Mouse (Mus musculus) heart, postnatal 0 days (tissue): ENCODE measurements around the gene Adamts8. TPM values are rescaled to one million over a fixed set of nuclear protein-coding genes. Genes with fewer than 3 reads are reported as not detected.

Experiments used
- ATAC-seq: fragments of 200-750 bp; cut with Nextera tagmentation; 2 replicates; pipeline ENCODE4 v1.8.0; 2017; ENCODE audit warnings: low read depth, moderate number of reproducible peaks, moderate library complexity; ENCODE audit not compliant: insufficient read depth
- DNase-seq: peaks from one replicate; pipeline ENCODE4 v3.0.0-alpha.2; 2016; ENCODE audit warnings: low spot score
- H3K27ac ChIP-seq: fragments of 300-500 bp; sonication (generic); 2 replicates; pipeline ENCODE4 v1.5.1; 2014; ENCODE audit warnings: low read depth, mild to moderate bottlenecking
- H3K27me3 ChIP-seq: fragments of 300-500 bp; sonication (generic); 2 replicates; pipeline ENCODE4 v1.6.1; 2014; ENCODE audit warnings: low read length, mixed read lengths; ENCODE audit not compliant: control insufficient read depth, insufficient read depth
- H3K36me3 ChIP-seq: fragments of 300-500 bp; sonication (generic); replicated peaks from 2 replicates; pipeline ENCODE4 v1.6.1; 2014; ENCODE audit warnings: low read length, mixed read lengths; ENCODE audit not compliant: control insufficient read depth, insufficient read depth
- H3K4me1 ChIP-seq: fragments of 300-500 bp; sonication (generic); 2 replicates; pipeline ENCODE4 v1.6.1; 2014; ENCODE audit warnings: antibody characterized with exemption; ENCODE audit not compliant: control insufficient read depth, insufficient read depth
- H3K4me2 ChIP-seq: fragments of 300-500 bp; sonication (generic); 2 replicates; pipeline ENCODE4 v1.6.1; 2014; ENCODE audit warnings: low read depth, mild to moderate bottlenecking, low read length, moderate library complexity
- H3K4me3 ChIP-seq: fragments of 300-500 bp; sonication (generic); 2 replicates; pipeline ENCODE4 v1.5.1; 2014; ENCODE audit warnings: low read depth, low read length
- H3K9ac ChIP-seq: fragments of 300-500 bp; sonication (generic); replicated peaks from 2 replicates; pipeline ENCODE4 v1.6.1; 2014; ENCODE audit warnings: low read depth, low read length, mixed read lengths
- H3K9me3 ChIP-seq: fragments of 300-500 bp; sonication (generic); replicated peaks from 2 replicates; pipeline ENCODE4 v1.6.1; 2016; ENCODE audit warnings: low read length; ENCODE audit not compliant: control insufficient read depth
- CTCF ChIP-seq: IDR thresholded peaks from 2 replicates; pipeline ENCODE4 v1.5.1; 2016; ENCODE audit warnings: antibody characterized with exemption, control low read depth, low read depth
- EP300 ChIP-seq: IDR thresholded peaks from 2 replicates; pipeline ENCODE4 v1.6.1; 2016; ENCODE audit warnings: antibody characterized with exemption, low read depth
- WGBS: fragments of 180-500 bp; shearing (Covaris S2); extraction: QIAGEN DNeasy Blood & Tissue Kit; methylation state at CpG from one replicate; pipeline ENCODE4 v1.1.7; 2014; 5-methylcytosine and 5-hydroxymethylcytosine counted together
- polyA plus RNA-seq: library from polyadenylated mRNA; unstranded; fragments of >200 nt; fragmentation: Nextera tagmentation; extraction: Ambion mirVana; gene quantifications from 2 replicates; pipeline ENCODE4 v1.2.1, GENCODE M21; 2015
- total RNA-seq: library from RNA; depleted of rRNA; stranded (reverse); fragments of >200 nt; gene quantifications from 2 replicates; pipeline ENCODE4 v1.2.3, GENCODE M21; 2014; ENCODE audit warnings: low replicate concordance

Adamts8 gene
- total and polyA plus RNA-seq, 2 experiments from 2014 or later, result 9.2 to 24.3 TPM

DNA sequence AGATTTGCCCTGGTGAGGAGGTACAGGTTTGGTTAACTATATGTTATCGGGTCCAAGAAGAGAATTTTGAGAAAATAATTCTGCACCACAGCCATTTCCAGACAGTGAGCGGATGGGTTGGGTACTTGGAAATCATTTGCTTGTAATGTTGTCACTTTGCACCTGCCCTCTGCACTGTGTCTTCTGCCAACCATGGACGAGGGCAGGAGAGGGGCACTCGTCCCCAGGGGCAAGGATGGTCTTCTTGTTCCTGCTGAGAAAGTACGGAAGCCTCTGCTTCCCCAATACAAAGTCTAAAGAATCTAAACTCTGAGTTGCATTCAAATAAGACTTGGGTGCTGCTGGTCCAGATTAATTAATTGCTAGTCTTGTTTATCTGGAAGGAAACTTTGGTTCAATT lies 33.4 kb upstream of the Adamts8 start:
- no peak overlapping the region for H3K9ac ChIP-seq
- H3K4me1 ChIP-seq, result no peaks in the 10 kb centered on the region; the same call in 1 of the 2 replicates
- no peak overlapping the region for H3K4me3 ChIP-seq
- WGBS, result 83% methylated on average over 5 of the region's 5 CpGs
- H3K27me3 ChIP-seq, result no peaks in the 10 kb centered on the region
- H3K4me2 ChIP-seq, result no peak overlapping the region
- no peak overlapping the region for H3K27ac ChIP-seq
- peaks cover 13% of the 10 kb centered on the region for H3K36me3 ChIP-seq
- DNase-seq, result no peak
- TF ChIP-seq EP300 (no peak), CTCF (no peak)
- H3K9me3 ChIP-seq, result no peaks in the 10 kb centered on the region
- ATAC-seq, result no peak

DNA sequence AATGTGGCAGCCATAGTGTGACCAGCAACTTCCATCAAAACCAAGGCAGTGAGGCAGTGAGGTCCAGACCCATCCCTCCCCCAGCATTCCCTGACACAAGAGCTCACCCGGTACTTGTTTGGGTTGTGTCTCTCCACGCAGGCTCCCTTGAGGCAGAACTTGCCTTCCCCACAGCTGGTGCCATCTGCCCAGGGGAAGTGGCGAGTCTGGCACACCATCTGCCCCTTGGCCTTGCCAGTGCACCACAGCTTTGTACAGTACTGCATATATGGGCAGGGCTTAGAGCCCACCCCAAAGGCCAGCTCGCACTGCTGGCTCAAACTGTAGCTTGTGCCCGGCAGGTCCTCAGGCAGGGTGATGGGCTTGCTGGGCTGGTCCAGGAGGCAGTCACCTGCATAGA lies 31.9 kb upstream of the Adamts8 start:
- TF ChIP-seq CTCF, result no peak
- TF ChIP-seq EP300, result no peak
- no peak overlapping the region for H3K4me3 ChIP-seq
- no peaks in the 10 kb centered on the region for H3K9me3 ChIP-seq
- no peaks in the 10 kb centered on the region; the same call in 1 of the 2 replicates for H3K4me1 ChIP-seq
- WGBS, result 83% methylated on average over 5 of the region's 5 CpGs
- ATAC-seq (no peak), DNase-seq (no peak)
- H3K4me2 ChIP-seq, result no peak overlapping the region
- H3K27me3 ChIP-seq, result no peaks in the 10 kb centered on the region
- no peak overlapping the region for H3K9ac ChIP-seq
- peaks cover 3% of the 10 kb centered on the region; the same call in 1 of the 2 replicates for H3K36me3 ChIP-seq
- no peak overlapping the region for H3K27ac ChIP-seq

DNA sequence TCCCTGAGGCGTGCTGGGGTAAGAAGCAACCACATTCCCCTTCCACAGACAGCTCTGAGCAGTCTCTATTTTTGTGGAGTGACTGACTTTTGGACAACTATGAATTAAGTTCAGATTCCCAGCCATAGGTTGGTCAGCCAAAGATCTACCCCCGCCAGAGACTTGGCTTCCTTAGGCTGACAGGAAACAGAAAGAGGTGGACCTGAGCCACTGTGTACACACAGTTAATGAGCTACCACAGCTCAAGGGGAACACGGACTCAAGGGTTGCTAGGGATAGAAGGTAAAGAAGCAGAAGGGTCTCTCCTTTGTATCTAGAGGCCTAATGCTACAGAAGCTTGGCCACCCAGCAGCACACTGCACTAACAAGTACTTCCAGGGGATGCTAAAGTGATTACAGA lies 30.2 kb upstream of the Adamts8 start:
- Histone ChIP-seq H3K4me1 (no peaks in the 10 kb centered on the region; the same call in 1 of the 2 replicates), H3K9ac (no peak overlapping the region), H3K4me3 (no peak overlapping the region), H3K4me2 (no peak overlapping the region), H3K36me3 (peaks cover 3% of the 10 kb centered on the region; the same call in 1 of the 2 replicates), H3K9me3 (no peaks in the 10 kb centered on the region), H3K27me3 (no peaks in the 10 kb centered on the region), H3K27ac (no peak overlapping the region)
- ATAC-seq (no peak), DNase-seq (no peak)
- no peak for TF ChIP-seq EP300
- no peak for TF ChIP-seq CTCF
- WGBS, result 63% methylated on average over 3 of the region's 3 CpGs

DNA sequence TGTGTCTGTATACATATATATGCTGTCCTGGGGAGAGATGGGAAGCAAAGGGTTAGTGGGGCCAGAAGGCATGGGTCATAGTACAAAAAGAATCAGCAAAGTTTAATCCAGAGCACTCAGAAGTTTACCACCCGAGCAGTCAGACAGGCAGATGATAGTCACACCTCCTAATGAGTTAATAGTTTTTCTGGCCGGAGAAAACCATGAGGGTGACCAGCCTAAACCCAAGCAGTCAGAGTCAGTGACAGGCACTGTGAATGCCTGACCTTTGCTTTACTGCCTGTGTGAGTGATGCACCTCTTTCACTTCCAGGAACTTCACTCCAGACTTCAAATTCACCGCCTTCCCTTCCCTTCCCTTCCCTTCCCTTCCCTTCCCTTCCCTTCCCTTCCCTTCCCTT lies 28.9 kb upstream of the Adamts8 start:
- no peak overlapping the region for H3K27ac ChIP-seq
- DNase-seq, result no peak
- peaks cover 5% of the 10 kb centered on the region for H3K4me1 ChIP-seq
- H3K36me3 ChIP-seq, result peaks cover 3% of the 10 kb centered on the region; the same call in 1 of the 2 replicates
- TF ChIP-seq EP300, result no peak
- no peak for TF ChIP-seq CTCF
- no peak overlapping the region for H3K4me3 ChIP-seq
- no peak for ATAC-seq
- no peaks in the 10 kb centered on the region for H3K9me3 ChIP-seq
- H3K9ac ChIP-seq, result no peak overlapping the region
- no peak overlapping the region for H3K4me2 ChIP-seq
- WGBS, result 81% methylated on average over 3 of the region's 3 CpGs
- H3K27me3 ChIP-seq, result no peaks in the 10 kb centered on the region

- 77% methylated on average over 2 of the region's 2 CpGs for WGBS
- Histone ChIP-seq H3K36me3 (peaks cover 3% of the 10 kb centered on the region; the same call in 1 of the 2 replicates), H3K9ac (no peak overlapping the region), H3K9me3 (no peaks in the 10 kb centered on the region), H3K4me2 (no peak overlapping the region), H3K4me3 (no peak overlapping the region), H3K27me3 (no peaks in the 10 kb centered on the region), H3K27ac (no peak overlapping the region), H3K4me1 (peaks cover 13% of the 10 kb centered on the region)
- ATAC-seq (0 out of 2 replicates have a peak, but pooled peaks have one; percentile 19), DNase-seq (no peak)
- no peak for TF ChIP-seq CTCF
- no peak for TF ChIP-seq EP300
Observed at GRCm38 (mm10) chr9:30914241-30914640, 28.1 kb upstream of the Adamts8 start.

DNA sequence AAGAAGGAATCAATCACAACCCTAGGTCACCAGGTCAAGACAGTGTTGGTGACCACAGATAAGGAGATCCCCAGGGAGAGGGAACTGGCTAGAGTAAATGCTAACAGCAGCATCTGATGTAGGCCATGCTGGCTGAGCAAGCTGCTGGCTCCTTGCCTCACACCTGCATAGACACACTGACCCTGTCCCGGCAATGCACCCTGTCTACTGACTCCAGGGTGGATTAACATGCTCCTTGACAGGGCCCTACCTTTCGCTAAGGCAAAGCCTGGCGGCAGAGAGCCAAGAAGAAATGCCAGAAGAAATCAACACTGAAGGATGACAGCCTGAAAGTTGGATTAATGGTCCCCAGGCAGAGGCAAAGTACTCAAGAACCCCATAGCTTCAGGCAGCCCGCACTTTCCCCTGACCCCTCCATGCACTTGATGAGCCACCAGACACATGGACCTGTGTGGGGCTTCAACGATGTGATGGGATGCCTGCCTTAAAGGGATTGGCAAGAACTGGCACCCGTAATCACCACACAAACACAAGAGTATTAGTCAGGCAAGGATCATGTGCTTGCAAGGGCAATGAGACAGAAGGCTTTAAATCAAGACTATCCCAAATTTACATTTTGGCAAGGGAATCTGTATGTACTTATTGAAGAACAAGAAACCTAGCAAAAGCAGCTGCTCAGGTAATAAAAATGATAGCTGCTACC lies 25.9 kb upstream of the Adamts8 start:
- H3K9me3 ChIP-seq, result no peaks in the 10 kb centered on the region
- H3K4me3 ChIP-seq, result no peak overlapping the region
- DNase-seq (no peak), ATAC-seq (no peak)
- TF ChIP-seq EP300 (no peak), CTCF (no peak)
- H3K4me1 ChIP-seq, result peaks cover 24% of the 10 kb centered on the region
- 88% methylated on average over 6 of the region's 6 CpGs for WGBS
- no peak overlapping the region for H3K9ac ChIP-seq
- H3K36me3 ChIP-seq, result no peaks in the 10 kb centered on the region
- H3K27ac ChIP-seq, result no peak overlapping the region
- no peak overlapping the region for H3K4me2 ChIP-seq
- H3K27me3 ChIP-seq, result peaks cover 4% of the 10 kb centered on the region; the same call in 1 of the 2 replicates
